ENCODE assay signal across 8 mouse cellular contexts in the genomic region with DNA sequence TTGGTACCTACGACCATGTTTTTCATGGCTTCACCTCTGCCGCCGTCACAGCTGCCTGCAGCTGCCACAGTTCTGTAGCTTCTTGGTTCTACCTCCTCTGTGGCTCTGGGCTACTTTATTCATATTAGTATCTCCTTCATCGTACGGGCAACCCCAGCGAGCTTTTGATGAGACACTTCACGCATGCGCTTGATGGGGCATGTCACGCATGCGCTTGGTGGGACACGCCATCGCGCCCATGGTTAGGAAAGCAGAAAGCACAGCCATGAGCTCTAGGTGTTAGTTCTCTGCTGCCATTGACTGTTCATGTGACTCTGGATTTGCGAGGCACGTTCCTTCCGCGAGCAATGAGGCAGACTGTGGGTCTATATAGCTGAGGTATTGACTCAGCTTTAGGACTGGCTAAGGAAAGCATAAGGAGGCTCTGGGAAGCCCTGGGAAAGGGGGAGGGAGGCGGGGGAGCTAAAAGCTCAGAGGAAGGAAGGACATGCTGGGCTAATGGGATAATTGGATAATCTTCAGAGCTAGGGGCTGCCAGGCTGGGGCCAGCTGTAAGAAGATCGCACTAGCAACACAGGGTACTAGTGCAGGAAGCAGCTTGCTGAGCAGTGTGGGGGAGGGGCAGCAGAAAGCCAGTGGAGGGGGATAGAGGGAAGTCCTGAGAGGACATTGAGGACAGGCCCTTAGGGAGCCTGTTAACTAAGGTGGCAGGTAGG. TPM values are rescaled to one million over a fixed set of nuclear protein-coding genes. Genes with fewer than 3 reads are reported as not detected.
DNase-seq lines count a peak whose midpoint lies in the region; ATAC-seq lines count a peak whose summit lies in the region.

No protein-coding gene starts in this region.

- WGBS in heart, embryonic 10.5 days, result 67% methylated on average over 19 of the region's 19 CpGs
- 73% methylated on average over 19 of the region's 19 CpGs for WGBS in limb, embryonic 12.5 days
- 72% methylated on average over 19 of the region's 19 CpGs for WGBS in stomach, embryonic 14.5 days

- H3K27me3 ChIP-seq in heart, embryonic 10.5 days (ENCODE audit: insufficient read depth, poor library complexity, severe bottlenecking), result no peaks in the 10 kb centered on the region
- H3K27me3 ChIP-seq in limb, embryonic 12.5 days, result no peaks in the 10 kb centered on the region
- no peaks in the 10 kb centered on the region for H3K27me3 ChIP-seq in stomach, embryonic 14.5 days (ENCODE audit: control insufficient read depth, insufficient read depth, low read length)

- peak overlapping the region; percentile 74 for H3K27ac ChIP-seq in heart, embryonic 10.5 days
- H3K27ac ChIP-seq in limb, embryonic 12.5 days, result no peak overlapping the region
- H3K27ac ChIP-seq in stomach, embryonic 14.5 days (ENCODE audit: low read length), result peak overlapping the region; percentile 1; the same call in 1 of the 2 replicates

- no peak for DNase-seq in heart, embryonic 10.5 days (ENCODE audit: low spot score)
- no peak for DNase-seq in heart, adult 18-20 months
- peak; percentile 23 for DNase-seq in right cerebral cortex, postnatal 14 days
- DNase-seq in right cerebral cortex, adult 2 months (ENCODE audit: low spot score in 2 of 2), result no peak
- no peak for DNase-seq in thymus, adult 18-20 months
- DNase-seq in adrenal gland, adult (ENCODE audit: inconsistent age in 2 of 2, low spot score in 1 of 2), result no peak

- no peak overlapping the region for H3K9ac ChIP-seq in limb, embryonic 12.5 days (replicated peaks)
- H3K9ac ChIP-seq in stomach, embryonic 14.5 days (replicated peaks; ENCODE audit: low read depth, low read length), result no peak overlapping the region

- no peaks in the 10 kb centered on the region for H3K36me3 ChIP-seq in heart, embryonic 10.5 days
- H3K36me3 ChIP-seq in limb, embryonic 12.5 days, result no peaks in the 10 kb centered on the region
- no peaks in the 10 kb centered on the region for H3K36me3 ChIP-seq in stomach, embryonic 14.5 days (ENCODE audit: control insufficient read depth, insufficient read depth, low read length)

- no peaks in the 10 kb centered on the region for H3K9me3 ChIP-seq in heart, embryonic 10.5 days
- H3K9me3 ChIP-seq in limb, embryonic 12.5 days, result no peaks in the 10 kb centered on the region
- no peaks in the 10 kb centered on the region for H3K9me3 ChIP-seq in stomach, embryonic 14.5 days (ENCODE audit: control insufficient read depth, low read depth, low read length)

- H3K4me2 ChIP-seq in limb, embryonic 12.5 days, result no peak overlapping the region
- no peak overlapping the region for H3K4me2 ChIP-seq in stomach, embryonic 14.5 days (replicated peaks; ENCODE audit: low read depth, low read length)

- H3K4me1 ChIP-seq in heart, embryonic 10.5 days, result peaks cover 68% of the 10 kb centered on the region
- peaks cover 9% of the 10 kb centered on the region for H3K4me1 ChIP-seq in limb, embryonic 12.5 days (replicated peaks)
- peaks cover 10% of the 10 kb centered on the region; the same call in 1 of the 2 replicates for H3K4me1 ChIP-seq in stomach, embryonic 14.5 days (ENCODE audit: control insufficient read depth, insufficient read depth, low read length)

- H3K4me3 ChIP-seq in heart, embryonic 10.5 days, result no peak overlapping the region; the same call in 1 of the 2 replicates
- no peak overlapping the region for H3K4me3 ChIP-seq in limb, embryonic 12.5 days (replicated peaks)
- H3K4me3 ChIP-seq in stomach, embryonic 14.5 days (ENCODE audit: low read depth, low read length), result no peak overlapping the region

- ATAC-seq in limb, embryonic 12.5 days (ENCODE audit: insufficient number of reproducible peaks, insufficient read depth, low FRiP score, low TSS enrichment, low read depth), result 0 out of 2 replicates have a peak, but pooled peaks have one; percentile 33
- ATAC-seq in stomach, embryonic 14.5 days (ENCODE audit: insufficient number of reproducible peaks, insufficient read depth, low FRiP score, low read depth), result peak; percentile 57; the same call in 1 of the 2 replicates

RNA-seq across cellular contexts. Expression of gene Upb1, which starts 43.4 kb away (rescaled TPM):
- 0.10 and 1.6 TPM in 2 replicates for polyA plus RNA-seq in heart, embryonic 10.5 days (2016; fragmentation: Nextera tagmentation; extraction: Ambion mirVana)
- total RNA-seq in heart, adult 18-20 months (2021), result under 1 TPM; 0.25 to 0.64 TPM
- 0.24 and 0.36 TPM in 2 replicates for polyA plus RNA-seq in limb, embryonic 12.5 days (2016; fragmentation: Nextera tagmentation; extraction: Ambion mirVana)
- polyA plus RNA-seq in stomach, embryonic 14.5 days (2014; fragmentation: Nextera tagmentation; extraction: Ambion mirVana), result 0.95 and 2.5 TPM in 2 replicates
